Mouse (Mus musculus): ENCODE results near the gene Gne.

The Gne gene

DNA sequence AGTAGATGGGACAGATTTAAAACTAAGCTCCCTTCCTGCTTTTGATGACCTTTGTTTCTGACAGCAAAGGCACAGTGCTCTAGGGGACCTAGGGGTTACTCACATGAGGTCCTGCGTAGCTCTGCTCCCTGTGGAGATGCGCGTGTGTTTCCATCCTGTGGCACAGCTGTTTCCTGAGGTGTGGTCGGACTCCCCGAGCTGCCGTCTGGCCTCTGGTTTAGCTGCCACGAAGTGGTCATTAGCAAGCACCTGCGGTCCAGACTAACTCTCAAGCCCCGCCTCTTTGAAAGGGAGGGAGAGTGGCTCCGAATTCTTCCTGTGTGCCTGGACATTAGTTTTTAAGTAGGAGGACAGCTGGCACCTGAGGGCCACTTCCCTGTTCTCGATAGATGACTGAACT is at the start of gene Gne:
Gene Gne (minus strand): TSS at position 233 of the 400 bp plus-strand sequence.
- no peak for DNase-seq (ENCODE audit: low spot score in 2 of 2)

- DNase-seq (ENCODE audit: low spot score in 2 of 2): no peak
These were observed 42.8 kb upstream of the Gne start for GRCm38 (mm10) chr4:44126805-44127204.

- no peak for DNase-seq (ENCODE audit: low spot score in 2 of 2)
These were observed 35.6 kb upstream of the Gne start for GRCm38 (mm10) chr4:44119410-44120201.

DNA sequence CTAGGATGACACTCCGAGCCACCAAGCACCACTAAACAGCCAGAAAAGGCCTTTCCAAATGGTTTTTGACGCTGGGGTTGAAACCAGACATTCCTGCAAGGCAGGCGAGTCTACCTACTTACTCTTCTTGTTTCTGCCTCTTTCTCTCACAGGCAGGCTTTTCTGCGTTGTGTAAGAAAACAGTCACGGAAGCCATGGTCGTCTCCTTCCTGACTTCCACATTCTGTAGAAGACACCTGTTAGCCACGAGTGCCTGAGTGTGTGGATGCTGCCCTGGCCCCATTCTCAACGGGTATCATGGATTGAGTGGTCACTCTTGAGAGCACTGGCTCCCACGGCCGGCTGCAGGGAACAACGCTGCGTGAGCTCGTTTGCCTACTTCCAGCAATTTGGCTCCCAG is 31.1 kb upstream of the Gne start:
- DNase-seq (ENCODE audit: low spot score in 2 of 2): no peak

- DNase-seq (ENCODE audit: low spot score in 2 of 2): no peak
These were observed 29.6 kb upstream of the Gne start for GRCm38 (mm10) chr4:44113393-44114138.

DNA sequence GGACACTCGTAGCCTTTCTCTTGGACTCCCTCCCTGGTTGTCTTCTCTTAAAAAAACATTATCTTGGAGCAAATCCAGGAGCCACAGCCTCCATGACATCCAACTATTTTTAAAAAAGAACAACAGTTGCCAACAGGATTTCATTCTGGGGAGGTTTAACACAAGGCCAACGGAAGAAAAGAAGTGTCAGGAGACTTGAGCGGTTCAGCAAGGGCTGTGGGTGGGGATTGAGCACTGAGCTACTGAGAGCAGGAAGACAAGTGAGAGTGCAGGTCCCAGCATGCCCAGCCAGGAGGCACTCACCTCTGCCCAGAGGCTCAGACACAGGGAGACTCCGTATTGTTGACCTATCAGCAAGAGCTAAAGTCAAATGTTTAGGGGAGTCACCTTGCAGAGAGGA is 28.8 kb upstream of the Gne start:
- no peak for DNase-seq (ENCODE audit: low spot score in 2 of 2)

GRCm38 (mm10) chr4:44110771-44111170 is 26.8 kb upstream of the Gne start:
- no peak for DNase-seq (ENCODE audit: low spot score in 2 of 2)

GRCm38 (mm10) chr4:44108297-44108696 is 24.3 kb upstream of the Gne start:
- DNase-seq (ENCODE audit: low spot score in 2 of 2): no peak

- DNase-seq (ENCODE audit: low spot score in 2 of 2): no peak
These were observed 23.4 kb upstream of the Gne start for GRCm38 (mm10) chr4:44107339-44107738.

GRCm38 (mm10) chr4:44106297-44106821 is 22.4 kb upstream of the Gne start:
- DNase-seq (ENCODE audit: low spot score in 2 of 2): no peak

GRCm38 (mm10) chr4:44104195-44104917 is 20.4 kb upstream of the Gne start:
- no peak for DNase-seq (ENCODE audit: low spot score in 2 of 2)

GRCm38 (mm10) chr4:44103620-44104019 is 19.6 kb upstream of the Gne start:
- DNase-seq (ENCODE audit: low spot score in 2 of 2): no peak

GRCm38 (mm10) chr4:44097576-44098335 is 13.8 kb upstream of the Gne start:
- DNase-seq (ENCODE audit: low spot score in 2 of 2): no peak

DNA sequence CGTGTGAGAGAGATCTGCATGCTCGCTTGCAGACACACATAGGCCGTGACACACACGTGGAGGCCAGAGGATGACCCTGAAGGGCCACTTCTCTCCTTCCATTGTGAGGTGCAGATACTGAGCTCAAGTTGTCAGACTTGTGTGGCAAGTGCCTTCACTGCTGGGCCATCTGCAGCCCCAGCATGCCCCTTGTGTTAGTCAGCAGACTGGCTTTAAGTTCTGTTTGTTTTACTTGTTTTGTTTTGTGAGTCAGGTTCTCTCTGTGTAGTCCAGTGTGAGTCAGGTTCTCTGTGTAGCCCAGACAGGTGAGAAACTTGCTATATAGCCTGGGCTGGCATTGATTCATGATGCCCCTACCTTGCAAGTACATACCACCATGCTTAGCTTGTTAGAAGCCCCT is 10.5 kb upstream of the Gne start:
- DNase-seq (ENCODE audit: low spot score in 2 of 2): no peak

- no peak for DNase-seq (ENCODE audit: low spot score in 2 of 2)
These were observed 8.4 kb upstream of the Gne start for GRCm38 (mm10) chr4:44092359-44092758.

- no peak for DNase-seq (ENCODE audit: low spot score in 2 of 2)
These were observed 1.6 kb upstream of the Gne start for GRCm38 (mm10) chr4:44085566-44085965.

- no peak for DNase-seq (ENCODE audit: low spot score in 2 of 2)
These were observed 787 bp upstream of the Gne start for GRCm38 (mm10) chr4:44084602-44085325.

GRCm38 (mm10) chr4:44078358-44078933 is 5.5 kb downstream of the Gne start:
- DNase-seq (ENCODE audit: low spot score in 2 of 2): no peak

DNA sequence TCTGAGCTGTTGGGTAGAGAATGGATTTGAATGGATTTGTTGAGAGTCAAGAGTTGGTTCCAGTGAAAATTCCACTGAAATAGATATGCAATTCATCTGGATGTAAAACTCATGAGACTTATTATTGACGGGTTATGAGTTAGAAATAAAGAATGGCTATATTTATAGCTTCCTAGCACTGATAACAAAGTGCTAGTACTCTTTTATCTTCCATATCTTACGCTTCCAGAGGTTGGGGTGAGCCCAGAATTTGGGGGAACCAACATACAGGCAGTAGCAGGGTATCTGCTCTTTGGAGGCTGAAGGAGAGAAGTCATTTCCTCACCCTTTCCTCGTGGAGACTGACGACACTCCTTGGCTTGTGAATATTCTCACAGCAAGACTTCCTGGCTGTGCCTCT is 9.6 kb downstream of the Gne start:
- no peak for DNase-seq (ENCODE audit: low spot score in 2 of 2)

GRCm38 (mm10) chr4:44073799-44074198 is 10.2 kb downstream of the Gne start:
- DNase-seq (ENCODE audit: low spot score in 2 of 2): no peak
